Mouse (Mus musculus): Measurements from ENCODE around the gene Igfbp5. TPM values are rescaled to one million over a fixed set of nuclear protein-coding genes. Genes with fewer than 3 reads are reported as not detected.

The Igfbp5 gene
- polyA plus RNA-seq, 1 experiment from 2014 or later, result 71.2 TPM

DNA sequence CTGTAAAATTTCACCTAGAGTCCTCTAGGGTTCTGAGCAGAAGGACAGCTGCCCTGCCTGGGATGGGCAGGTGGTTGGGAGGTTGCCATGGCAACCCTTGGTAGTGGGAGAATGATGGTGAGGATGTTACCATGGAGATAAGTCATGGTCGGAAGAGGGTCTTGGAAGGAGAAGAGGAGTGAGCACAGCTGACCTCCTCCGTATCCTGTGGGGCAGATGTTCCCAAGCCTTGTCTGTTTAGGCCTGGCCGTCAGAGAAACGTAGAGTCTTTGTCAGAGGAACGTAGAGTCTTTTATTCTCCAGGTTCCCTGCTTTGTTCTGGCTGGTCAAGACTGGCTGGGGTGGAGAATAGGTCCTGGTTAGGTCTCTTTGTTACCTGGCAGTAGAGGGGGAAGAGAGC lies 15.8 kb downstream of the Igfbp5 start:
- no peaks in the 10 kb centered on the region for H3K9me3 ChIP-seq (replicated peaks; ENCODE audit: control insufficient read depth, low read length)
- no peak overlapping the region for H3K4me2 ChIP-seq (ENCODE audit: low read depth, low read length)
- H3K27ac ChIP-seq (replicated peaks; ENCODE audit: low read depth, low read length), result no peak overlapping the region
- H3K36me3 ChIP-seq (replicated peaks; ENCODE audit: control insufficient read depth, insufficient read depth, low read depth, low read length), result no peaks in the 10 kb centered on the region; the same call in 1 of the 2 replicates
- H3K4me3 ChIP-seq (ENCODE audit: low read depth, low read length), result no peak overlapping the region
- no peaks in the 10 kb centered on the region for H3K4me1 ChIP-seq (ENCODE audit: control insufficient read depth, insufficient read depth, low read length)
- DNase-seq (ENCODE audit: low spot score), result no peak
- 70% methylated on average over 5 of the region's 5 CpGs for WGBS
- ATAC-seq (replicated peaks; ENCODE audit: insufficient number of reproducible peaks, low FRiP score, low TSS enrichment, low read depth), result no peak; the same call in 1 of the 2 replicates
- H3K9ac ChIP-seq (replicated peaks; ENCODE audit: low read length), result no peak overlapping the region
- no peaks in the 10 kb centered on the region for H3K27me3 ChIP-seq (ENCODE audit: control insufficient read depth, insufficient read depth, low read length)

DNA sequence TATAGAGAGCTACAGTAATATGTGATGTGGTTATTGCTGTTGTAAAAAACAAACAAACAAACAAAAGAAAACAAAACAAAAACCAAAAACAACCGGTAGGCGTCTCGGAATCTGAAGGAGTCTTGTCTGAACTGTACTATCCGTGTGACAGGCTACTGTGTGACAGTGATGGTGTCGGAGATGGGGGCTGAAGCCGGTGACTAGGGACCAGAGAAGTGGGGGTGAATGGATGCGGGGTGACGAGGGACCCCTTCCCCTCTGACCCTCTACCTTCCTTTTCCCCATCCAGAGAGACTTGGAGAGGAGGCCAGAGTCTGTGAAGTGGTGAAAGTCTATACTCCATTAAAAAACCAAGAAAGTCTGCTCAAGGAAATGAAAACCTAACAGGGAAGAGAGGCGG lies 16.4 kb downstream of the Igfbp5 start:
- WGBS, result 87% methylated on average over 9 of the region's 9 CpGs
- no peak overlapping the region for H3K4me3 ChIP-seq (ENCODE audit: low read depth, low read length)
- H3K4me2 ChIP-seq (ENCODE audit: low read depth, low read length), result no peak overlapping the region
- no peaks in the 10 kb centered on the region for H3K9me3 ChIP-seq (replicated peaks; ENCODE audit: control insufficient read depth, low read length)
- no peaks in the 10 kb centered on the region; the same call in 1 of the 2 replicates for H3K36me3 ChIP-seq (replicated peaks; ENCODE audit: control insufficient read depth, insufficient read depth, low read depth, low read length)
- H3K9ac ChIP-seq (replicated peaks; ENCODE audit: low read length), result no peak overlapping the region
- H3K4me1 ChIP-seq (ENCODE audit: control insufficient read depth, insufficient read depth, low read length), result no peaks in the 10 kb centered on the region
- no peak overlapping the region for H3K27ac ChIP-seq (replicated peaks; ENCODE audit: low read depth, low read length)
- no peaks in the 10 kb centered on the region for H3K27me3 ChIP-seq (ENCODE audit: control insufficient read depth, insufficient read depth, low read length)
- ATAC-seq (replicated peaks; ENCODE audit: insufficient number of reproducible peaks, low FRiP score, low TSS enrichment, low read depth), result no peak
- no peak for DNase-seq (ENCODE audit: low spot score)

DNA sequence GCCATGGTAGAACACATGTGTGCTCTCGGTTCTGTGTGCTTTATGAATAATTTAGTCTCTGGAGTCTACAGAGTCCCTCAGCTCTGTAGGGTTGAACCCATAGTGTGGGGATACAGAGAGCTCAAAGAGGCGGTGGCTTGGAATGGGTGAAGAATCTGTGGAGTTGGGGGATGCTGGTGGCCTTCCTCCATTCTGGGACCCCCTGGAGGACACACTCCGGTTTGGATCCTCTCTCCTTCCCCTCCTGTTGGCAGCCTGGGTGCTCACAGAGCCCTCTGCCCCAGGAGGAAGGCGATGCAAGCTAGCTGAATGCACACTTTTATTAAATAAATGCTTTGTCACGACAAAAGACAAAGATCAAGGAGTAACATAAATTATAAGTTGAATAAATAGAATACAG lies 17.1 kb downstream of the Igfbp5 start:
- 77% methylated on average over 5 of the region's 5 CpGs for WGBS
- ATAC-seq (replicated peaks; ENCODE audit: insufficient number of reproducible peaks, low FRiP score, low TSS enrichment, low read depth) (no peak), DNase-seq (ENCODE audit: low spot score) (no peak)
- no peak overlapping the region for H3K4me2 ChIP-seq (ENCODE audit: low read depth, low read length)
- H3K27ac ChIP-seq (replicated peaks; ENCODE audit: low read depth, low read length), result no peak overlapping the region
- no peaks in the 10 kb centered on the region for H3K4me1 ChIP-seq (ENCODE audit: control insufficient read depth, insufficient read depth, low read length)
- no peak overlapping the region for H3K9ac ChIP-seq (replicated peaks; ENCODE audit: low read length)
- H3K9me3 ChIP-seq (replicated peaks; ENCODE audit: control insufficient read depth, low read length), result no peaks in the 10 kb centered on the region
- H3K27me3 ChIP-seq (ENCODE audit: control insufficient read depth, insufficient read depth, low read length), result no peaks in the 10 kb centered on the region
- no peaks in the 10 kb centered on the region; the same call in 1 of the 2 replicates for H3K36me3 ChIP-seq (replicated peaks; ENCODE audit: control insufficient read depth, insufficient read depth, low read depth, low read length)
- no peak overlapping the region for H3K4me3 ChIP-seq (ENCODE audit: low read depth, low read length)

DNA sequence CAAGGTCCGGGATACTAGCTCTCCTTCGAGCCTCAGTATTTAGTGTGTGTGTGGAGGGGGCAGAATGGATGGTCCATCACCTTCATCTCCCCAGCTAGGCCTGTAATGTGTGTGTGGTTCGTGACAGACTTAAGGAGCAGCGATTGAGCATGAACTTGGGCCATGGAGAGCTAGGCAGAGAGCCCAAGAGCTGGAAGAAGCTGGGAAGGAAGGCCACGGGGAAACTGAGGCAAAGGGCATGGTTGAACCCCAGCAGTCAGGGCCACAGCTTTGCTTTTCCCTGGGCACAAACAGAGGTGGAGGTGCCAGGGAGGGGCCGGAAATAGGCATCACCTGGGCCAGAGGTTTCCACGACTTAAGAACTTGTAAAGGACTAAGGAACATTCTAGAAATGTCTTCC lies 17.5 kb downstream of the Igfbp5 start:
- 90% methylated on average over 7 of the region's 7 CpGs for WGBS
- Histone ChIP-seq H3K9ac (replicated peaks; ENCODE audit: low read length) (no peak overlapping the region), H3K9me3 (replicated peaks; ENCODE audit: control insufficient read depth, low read length) (no peaks in the 10 kb centered on the region), H3K27me3 (ENCODE audit: control insufficient read depth, insufficient read depth, low read length) (no peaks in the 10 kb centered on the region), H3K4me3 (ENCODE audit: low read depth, low read length) (no peak overlapping the region), H3K4me1 (ENCODE audit: control insufficient read depth, insufficient read depth, low read length) (no peaks in the 10 kb centered on the region), H3K27ac (replicated peaks; ENCODE audit: low read depth, low read length) (no peak overlapping the region), H3K36me3 (replicated peaks; ENCODE audit: control insufficient read depth, insufficient read depth, low read depth, low read length) (no peaks in the 10 kb centered on the region; the same call in 1 of the 2 replicates), H3K4me2 (ENCODE audit: low read depth, low read length) (no peak overlapping the region)
- DNase-seq (ENCODE audit: low spot score), result no peak
- ATAC-seq (replicated peaks; ENCODE audit: insufficient number of reproducible peaks, low FRiP score, low TSS enrichment, low read depth), result no peak

DNA sequence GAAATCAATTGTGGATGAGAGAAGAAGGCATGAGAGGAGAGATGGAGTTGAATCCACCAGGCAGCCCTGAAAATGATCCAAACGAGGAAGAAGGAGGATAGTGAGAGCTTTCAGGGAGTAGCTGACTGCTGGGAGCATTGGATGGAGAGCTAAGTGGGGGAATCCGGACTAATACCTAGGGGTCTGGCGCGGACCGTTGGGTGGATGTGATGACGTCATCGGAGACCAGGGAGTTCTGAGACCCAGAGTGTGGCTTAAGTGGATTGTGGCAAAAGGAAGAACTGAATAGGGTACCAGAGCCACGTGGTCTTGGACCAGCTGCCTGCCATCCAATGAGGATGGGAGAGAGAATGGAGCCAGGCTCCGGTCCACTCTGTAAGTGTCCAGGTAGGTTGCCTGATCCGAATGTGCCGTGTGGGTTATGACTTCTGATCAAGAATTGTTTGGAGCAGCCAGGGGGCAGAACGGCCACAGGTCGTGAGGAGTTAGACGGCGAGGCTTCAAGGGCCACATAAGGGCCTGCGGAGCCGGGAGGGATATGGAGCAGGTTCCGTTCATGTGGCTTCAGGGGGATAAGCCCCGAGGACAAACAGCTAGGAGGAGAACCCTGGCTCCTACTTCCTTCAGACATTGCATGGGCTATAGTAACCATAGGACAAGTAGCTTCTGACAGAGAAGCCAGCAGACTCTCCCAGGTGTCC lies 18.3 kb downstream of the Igfbp5 start:
- Histone ChIP-seq H3K4me3 (ENCODE audit: low read depth, low read length) (no peak overlapping the region), H3K4me2 (ENCODE audit: low read depth, low read length) (no peak overlapping the region), H3K4me1 (ENCODE audit: control insufficient read depth, insufficient read depth, low read length) (no peaks in the 10 kb centered on the region), H3K9me3 (replicated peaks; ENCODE audit: control insufficient read depth, low read length) (no peaks in the 10 kb centered on the region), H3K27ac (replicated peaks; ENCODE audit: low read depth, low read length) (no peak overlapping the region), H3K27me3 (ENCODE audit: control insufficient read depth, insufficient read depth, low read length) (no peaks in the 10 kb centered on the region), H3K36me3 (replicated peaks; ENCODE audit: control insufficient read depth, insufficient read depth, low read depth, low read length) (no peaks in the 10 kb centered on the region; the same call in 1 of the 2 replicates), H3K9ac (replicated peaks; ENCODE audit: low read length) (no peak overlapping the region)
- DNase-seq (ENCODE audit: low spot score) (no peak), ATAC-seq (replicated peaks; ENCODE audit: insufficient number of reproducible peaks, low FRiP score, low TSS enrichment, low read depth) (no peak)
- WGBS, result 81% methylated on average over 19 of the region's 19 CpGs

DNA sequence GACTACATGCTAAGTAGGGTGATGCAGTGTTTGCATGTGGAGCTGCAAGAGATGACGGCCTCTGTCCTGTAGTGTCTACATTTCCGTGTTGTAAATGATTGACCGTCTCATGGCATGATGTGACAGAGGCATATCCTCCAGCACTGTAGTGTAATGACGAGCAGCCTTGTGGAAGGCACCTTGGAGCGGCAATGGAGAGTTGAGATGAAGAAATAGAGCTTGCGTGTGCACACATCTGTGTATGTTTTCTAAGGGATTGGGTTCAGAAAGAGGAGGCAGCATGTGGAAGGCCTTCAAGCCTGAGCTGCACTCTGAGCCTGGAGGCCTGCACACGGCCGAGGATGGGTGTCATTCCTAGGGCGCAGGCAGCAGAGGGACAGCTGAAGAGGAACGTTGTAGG lies 19.0 kb downstream of the Igfbp5 start:
- no peak overlapping the region for H3K9ac ChIP-seq (replicated peaks; ENCODE audit: low read length)
- H3K4me3 ChIP-seq (ENCODE audit: low read depth, low read length), result no peak overlapping the region
- H3K4me2 ChIP-seq (ENCODE audit: low read depth, low read length), result no peak overlapping the region
- H3K4me1 ChIP-seq (ENCODE audit: control insufficient read depth, insufficient read depth, low read length), result no peaks in the 10 kb centered on the region
- H3K9me3 ChIP-seq (replicated peaks; ENCODE audit: control insufficient read depth, low read length), result no peaks in the 10 kb centered on the region
- no peak overlapping the region for H3K27ac ChIP-seq (replicated peaks; ENCODE audit: low read depth, low read length)
- H3K27me3 ChIP-seq (ENCODE audit: control insufficient read depth, insufficient read depth, low read length), result no peaks in the 10 kb centered on the region
- WGBS, result 86% methylated on average over 10 of the region's 10 CpGs
- H3K36me3 ChIP-seq (replicated peaks; ENCODE audit: control insufficient read depth, insufficient read depth, low read depth, low read length), result no peaks in the 10 kb centered on the region; the same call in 1 of the 2 replicates
- ATAC-seq (replicated peaks; ENCODE audit: insufficient number of reproducible peaks, low FRiP score, low TSS enrichment, low read depth) (no peak), DNase-seq (ENCODE audit: low spot score) (no peak)

DNA sequence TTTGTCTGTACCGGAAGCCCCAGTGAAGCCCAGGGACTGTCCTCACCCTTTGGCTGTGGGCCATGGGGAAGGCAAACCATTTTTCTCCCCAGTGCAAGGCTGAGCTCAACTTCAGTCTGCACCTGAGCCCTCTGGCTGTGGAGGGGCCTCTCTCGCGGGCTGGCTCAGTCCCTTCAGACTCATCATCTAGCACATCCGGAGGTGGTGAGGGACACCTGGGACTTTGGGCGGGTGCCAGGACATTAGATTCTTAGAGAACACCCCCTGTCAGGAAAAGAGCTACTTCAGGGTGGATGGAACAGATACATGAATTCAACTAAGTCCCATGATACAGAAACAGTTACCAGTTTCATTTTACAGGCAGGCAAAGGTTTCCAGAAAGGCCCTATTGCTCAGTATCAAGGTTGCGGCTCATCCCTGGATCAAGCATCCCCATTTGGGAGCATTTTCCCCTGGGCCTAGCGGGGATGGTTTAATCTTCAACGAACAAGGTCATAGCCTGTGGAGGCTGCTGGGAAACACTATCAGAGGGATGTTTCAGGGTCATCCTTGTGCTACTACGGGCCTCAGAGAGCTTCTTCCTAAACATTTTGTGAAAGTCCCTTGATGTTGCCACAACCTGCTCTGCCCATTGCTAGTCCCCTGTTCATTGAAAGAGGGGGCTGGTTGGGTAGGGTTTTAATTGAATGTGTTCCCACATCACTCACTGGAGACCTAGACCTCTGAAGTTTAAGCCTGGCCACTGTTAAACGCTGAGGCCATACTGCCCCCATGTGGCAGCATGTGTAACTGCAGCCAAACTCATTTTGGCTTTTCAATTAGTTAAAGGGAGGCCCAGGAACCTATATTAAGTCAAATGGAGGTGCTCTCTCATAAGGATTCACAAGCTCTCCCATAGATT lies 20.1 kb downstream of the Igfbp5 start:
- H3K27ac ChIP-seq (replicated peaks; ENCODE audit: low read depth, low read length), result no peak overlapping the region
- 57% methylated on average over 10 of the region's 10 CpGs for WGBS
- no peak overlapping the region for H3K4me3 ChIP-seq (ENCODE audit: low read depth, low read length)

DNA sequence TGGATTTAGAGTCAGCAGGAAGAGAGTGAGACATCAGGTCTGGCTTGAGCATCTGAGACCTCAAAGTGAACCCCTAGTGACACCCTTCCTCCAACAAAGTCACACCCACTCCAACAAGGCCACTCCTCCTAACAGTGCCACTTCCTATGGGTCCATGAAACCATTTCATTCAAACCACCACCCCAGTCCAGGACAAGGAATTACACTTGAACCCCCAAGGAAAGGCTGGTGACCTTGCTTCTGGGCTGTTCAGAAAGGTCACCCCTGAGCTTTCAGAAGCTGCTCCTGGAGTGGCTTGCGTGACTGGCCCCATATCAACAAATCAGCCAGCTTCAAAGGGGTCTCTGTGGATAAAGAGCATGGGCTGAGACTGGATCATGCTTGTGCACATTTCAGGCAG lies 20.9 kb downstream of the Igfbp5 start:
- H3K4me3 ChIP-seq (ENCODE audit: low read depth, low read length), result no peak overlapping the region
- no peaks in the 10 kb centered on the region for H3K27me3 ChIP-seq (ENCODE audit: control insufficient read depth, insufficient read depth, low read length)
- no peak overlapping the region for H3K9ac ChIP-seq (replicated peaks; ENCODE audit: low read length)
- DNase-seq (ENCODE audit: low spot score), result no peak
- no peaks in the 10 kb centered on the region for H3K4me1 ChIP-seq (ENCODE audit: control insufficient read depth, insufficient read depth, low read length)
- H3K4me2 ChIP-seq (ENCODE audit: low read depth, low read length), result no peak overlapping the region
- H3K9me3 ChIP-seq (replicated peaks; ENCODE audit: control insufficient read depth, low read length), result no peaks in the 10 kb centered on the region
- ATAC-seq (replicated peaks; ENCODE audit: insufficient number of reproducible peaks, low FRiP score, low TSS enrichment, low read depth), result no peak
- H3K36me3 ChIP-seq (replicated peaks; ENCODE audit: control insufficient read depth, insufficient read depth, low read depth, low read length), result no peaks in the 10 kb centered on the region; the same call in none of the 2 replicates
- 83% methylated on average over 1 of the region's 1 CpGs for WGBS
- no peak overlapping the region for H3K27ac ChIP-seq (replicated peaks; ENCODE audit: low read depth, low read length)

More for the DNA sequence above, 20.1 kb downstream of the Igfbp5 start:
- ATAC-seq (replicated peaks; ENCODE audit: insufficient number of reproducible peaks, low FRiP score, low TSS enrichment, low read depth), result no peak
- no peak overlapping the region for H3K4me2 ChIP-seq (ENCODE audit: low read depth, low read length)
- H3K27me3 ChIP-seq (ENCODE audit: control insufficient read depth, insufficient read depth, low read length), result no peaks in the 10 kb centered on the region
- peak; percentile 85 for DNase-seq (ENCODE audit: low spot score)
- no peak overlapping the region for H3K9ac ChIP-seq (replicated peaks; ENCODE audit: low read length)
- no peaks in the 10 kb centered on the region for H3K4me1 ChIP-seq (ENCODE audit: control insufficient read depth, insufficient read depth, low read length)
- H3K9me3 ChIP-seq (replicated peaks; ENCODE audit: control insufficient read depth, low read length), result no peaks in the 10 kb centered on the region
- no peaks in the 10 kb centered on the region; the same call in none of the 2 replicates for H3K36me3 ChIP-seq (replicated peaks; ENCODE audit: control insufficient read depth, insufficient read depth, low read depth, low read length)

Data from embryonic facial prominence, embryonic 11.5 days (tissue).